Mouse (Mus musculus): ENCODE results near the gene Ugt1a9.
"Not testable (repeated sequence)": the region's sequence is repeated elsewhere in the genome, so short reads cannot be mapped to it uniquely, and the experiment has no call there.

Gene Ugt1a9

GRCm38 (mm10) chr1:88070495-88070894 lies at the start of gene Ugt1a9:
Gene Ugt1a9 (plus strand): TSS chr1:88070800.
- DNase-seq: no peak

GRCm38 (mm10) chr1:88025244-88025643 lies 45.4 kb upstream of the Ugt1a9 start:
- DNase-seq: not testable (repeated sequence)

- not testable (repeated sequence) for DNase-seq
Measured at GRCm38 (mm10) chr1:88043044-88043443, 27.6 kb upstream of the Ugt1a9 start.

- DNase-seq: not testable (repeated sequence)
Measured at GRCm38 (mm10) chr1:88044832-88045437, 25.7 kb upstream of the Ugt1a9 start.

- not testable (repeated sequence) for DNase-seq
Measured at GRCm38 (mm10) chr1:88047408-88047807, 23.2 kb upstream of the Ugt1a9 start.

- no peak for DNase-seq
Measured at GRCm38 (mm10) chr1:88055088-88055487, 15.5 kb upstream of the Ugt1a9 start, which contains the start of gene Ugt1a10. Gene Ugt1a10 (plus strand): TSS chr1:88055388.

GRCm38 (mm10) chr1:88066472-88067102 lies 4.0 kb upstream of the Ugt1a9 start:
- DNase-seq: not testable (repeated sequence)

- DNase-seq: no peak
Measured at GRCm38 (mm10) chr1:88070902-88071301, 302 bp downstream of the Ugt1a9 start.

- DNase-seq: no peak
Measured at GRCm38 (mm10) chr1:88074471-88074870, 3.9 kb downstream of the Ugt1a9 start.

- DNase-seq: no peak
Measured at GRCm38 (mm10) chr1:88077128-88077527, 6.5 kb downstream of the Ugt1a9 start.

GRCm38 (mm10) chr1:88081670-88082069 lies 11.1 kb downstream of the Ugt1a9 start:
- DNase-seq: no peak

GRCm38 (mm10) chr1:88086125-88086524 lies 15.5 kb downstream of the Ugt1a9 start:
- no peak for DNase-seq

- DNase-seq: no peak
Measured at GRCm38 (mm10) chr1:88087513-88087912, 16.9 kb downstream of the Ugt1a9 start, which contains the start of gene Ugt1a8. Gene Ugt1a8 (plus strand): TSS chr1:88087813.

GRCm38 (mm10) chr1:88092341-88092740 lies 21.7 kb downstream of the Ugt1a9 start:
- peak in 1 of 2 experiments; percentile 33 for DNase-seq

GRCm38 (mm10) chr1:88094270-88094676 lies 23.7 kb downstream of the Ugt1a9 start:
- DNase-seq: peak in 1 of 2 experiments; percentile 29

GRCm38 (mm10) chr1:88094941-88095492 lies 24.4 kb downstream of the Ugt1a9 start, which contains the start of gene Ugt1a7c:
Gene Ugt1a7c (plus strand): TSS chr1:88095062.
- peak; percentile 64 to 80 for DNase-seq

- DNase-seq: not testable (repeated sequence)
Measured at GRCm38 (mm10) chr1:88098546-88098945, 27.9 kb downstream of the Ugt1a9 start.

GRCm38 (mm10) chr1:88099691-88100090 lies 29.1 kb downstream of the Ugt1a9 start:
- DNase-seq: not testable (repeated sequence)

- DNase-seq: peak; percentile 43 to 49
Measured at GRCm38 (mm10) chr1:88103019-88103418, 32.4 kb downstream of the Ugt1a9 start, which contains the start of gene Ugt1a6b. Gene Ugt1a6b (plus strand): TSS chr1:88103252.

- not testable (repeated sequence) for DNase-seq
Measured at GRCm38 (mm10) chr1:88103697-88104468, 33.3 kb downstream of the Ugt1a9 start.

GRCm38 (mm10) chr1:88104667-88105430 lies 34.2 kb downstream of the Ugt1a9 start:
- no peak for DNase-seq

- DNase-seq: no peak
Measured at GRCm38 (mm10) chr1:88105656-88106055, 35.1 kb downstream of the Ugt1a9 start.

All from lung, postnatal 4 days (tissue).